Mouse (Mus musculus) cerebellum, adult 18-20 months (tissue): Measurements from ENCODE around the gene Gm28551.
"Not testable (repeated sequence)": the region's sequence is repeated elsewhere in the genome, so short reads cannot be mapped to it uniquely, and the experiment has no call there.

Source experiments
- DNase-seq, 2 experiments: peaks; one replicate each; pipeline ENCODE4 v3.0.0; 2021

Gm28551 gene

DNA sequence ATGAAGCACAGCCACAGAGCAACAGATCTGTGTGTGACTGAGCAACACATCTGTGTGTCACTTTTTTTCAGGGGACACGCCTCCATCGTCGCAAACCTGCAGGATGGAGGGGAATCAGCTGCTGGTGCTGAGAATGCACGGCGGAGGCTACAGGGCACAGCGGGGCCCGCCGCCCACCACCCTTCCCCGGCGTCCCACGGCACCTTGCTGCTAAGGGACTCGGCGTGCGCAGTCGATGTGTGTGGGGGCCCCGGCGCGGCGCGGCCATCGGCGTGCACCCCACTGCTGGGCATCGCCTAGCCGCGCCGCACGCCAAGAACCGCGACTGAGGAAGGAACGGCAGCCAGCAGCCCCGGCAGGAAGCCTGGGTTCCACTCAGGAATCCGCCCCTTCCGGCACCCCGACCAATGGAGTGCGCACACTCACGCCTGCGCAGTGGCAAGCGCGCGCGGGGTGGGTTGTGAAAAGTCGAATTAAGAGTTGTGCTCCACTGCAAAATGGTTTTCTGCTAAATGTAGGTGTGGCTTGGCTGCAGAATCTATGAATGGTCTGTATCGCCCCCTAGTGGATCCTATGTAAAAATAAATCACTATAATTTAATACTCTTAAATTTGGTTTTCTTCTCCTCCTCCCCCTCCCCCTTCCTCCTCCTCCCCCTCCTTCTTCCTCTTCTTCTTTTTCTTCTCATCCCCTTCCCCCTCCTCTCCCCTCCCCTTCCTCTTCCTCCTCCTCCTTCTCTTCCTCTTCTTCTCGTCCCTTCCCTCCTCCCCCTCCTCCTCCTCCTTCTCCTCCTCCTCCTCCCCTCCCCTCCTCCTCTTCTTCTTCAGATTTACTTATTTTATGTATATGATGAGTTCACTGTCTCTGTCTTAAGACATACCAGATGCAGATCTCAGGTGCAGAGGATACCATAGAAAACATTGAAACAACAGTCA lies at the start of gene Gm28551, which contains the start of the genes Asdurf and Asnsd1:
TSS of gene Gm28551 (minus strand) at position 341 of the 935 bp plus-strand sequence.
TSS of gene Asdurf (minus strand) at position 293 of the 935 bp plus-strand sequence.
TSS of gene Asnsd1 (minus strand) at position 426 of the 935 bp plus-strand sequence.
- peak; percentile 94 to 96 for DNase-seq

DNA sequence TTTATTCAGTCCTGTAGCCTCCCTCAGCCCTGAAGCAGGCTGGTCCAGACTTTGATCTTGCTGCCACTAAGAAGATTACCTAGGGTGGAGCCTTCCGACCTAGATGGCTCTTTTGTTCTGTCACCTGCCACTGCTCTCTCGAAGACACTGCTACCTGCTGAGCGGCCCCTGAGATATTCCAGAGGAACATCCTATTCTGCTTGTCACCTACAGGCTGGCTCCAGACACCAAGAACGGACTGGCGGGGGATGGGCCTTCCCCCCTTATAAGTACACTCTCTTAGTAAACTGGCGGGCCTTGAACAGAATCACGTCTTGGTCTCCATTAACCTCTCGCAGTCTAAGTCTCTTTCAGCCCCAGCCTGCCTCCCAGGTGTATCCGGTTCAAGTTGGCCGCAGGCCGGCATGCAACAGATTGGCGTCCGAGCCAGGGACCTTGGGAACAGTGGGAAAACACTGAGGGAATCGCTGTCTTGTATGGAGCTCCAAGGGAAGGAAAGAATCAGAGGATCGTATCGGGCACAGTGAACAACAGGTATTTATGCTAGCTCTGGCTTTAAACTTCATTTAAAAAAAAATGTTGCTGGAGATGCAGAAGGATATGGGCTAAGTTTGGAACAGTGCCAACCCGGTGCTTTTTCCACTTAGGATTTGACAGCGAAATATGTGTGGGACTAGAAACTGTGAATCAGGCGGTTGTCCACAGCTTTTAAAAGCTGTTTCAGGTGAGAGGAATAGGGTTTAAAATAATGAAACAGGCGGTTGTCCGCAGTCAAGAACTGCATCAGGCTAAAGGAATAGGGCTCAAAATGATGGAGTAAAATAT lies 41.7 kb upstream of the Gm28551 start:
- DNase-seq: peak; percentile 3 to 9

DNA sequence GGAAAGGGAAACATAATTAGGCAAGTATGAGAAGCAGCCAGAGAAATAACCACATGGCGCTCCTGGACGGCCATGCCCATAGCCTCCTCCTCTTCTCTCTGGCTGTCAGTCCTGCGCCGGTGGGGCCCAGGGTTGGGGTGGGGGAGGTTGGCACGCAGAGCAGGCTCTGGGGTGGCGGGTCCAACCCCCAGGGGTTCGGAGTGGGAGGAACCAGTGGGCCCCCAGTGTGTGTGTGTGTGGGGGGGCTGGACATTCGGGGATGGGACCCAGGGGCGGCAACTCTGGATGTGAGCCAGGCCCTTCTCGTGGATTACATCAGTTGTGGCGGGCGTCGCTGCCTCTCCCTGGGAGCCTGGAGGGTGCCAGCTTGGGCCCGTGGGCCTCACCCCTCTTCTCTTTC lies 36.3 kb upstream of the Gm28551 start:
- DNase-seq: no peak

DNA sequence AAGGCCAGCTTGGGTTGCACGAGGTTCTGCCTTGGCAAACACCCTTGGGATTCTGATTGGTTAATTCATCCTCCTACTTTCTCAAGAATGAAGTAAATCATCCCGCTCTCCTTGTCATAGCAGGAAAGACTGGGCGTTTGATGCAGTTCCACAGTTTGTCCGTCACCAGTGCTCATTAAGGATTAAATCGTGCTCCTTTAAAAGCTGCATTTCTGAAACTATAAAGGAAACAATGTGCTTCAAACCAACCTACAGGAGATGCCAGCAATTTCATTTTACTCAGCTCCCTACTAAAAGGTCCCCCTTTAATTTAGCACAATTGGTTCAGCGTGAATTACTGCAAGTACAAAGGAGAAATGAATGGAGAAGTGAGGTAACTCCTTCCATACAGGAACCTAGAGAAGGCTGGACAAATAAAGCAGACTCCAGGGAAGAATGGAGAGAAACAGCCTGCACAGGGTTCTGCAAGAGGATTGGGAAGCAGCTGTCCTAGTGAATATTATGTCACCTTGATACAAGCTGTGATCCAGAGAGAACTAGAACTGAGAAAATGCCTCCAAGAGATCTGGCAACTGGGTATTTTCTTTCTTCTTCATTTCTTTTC lies 31.7 kb upstream of the Gm28551 start:
- no peak for DNase-seq

DNA sequence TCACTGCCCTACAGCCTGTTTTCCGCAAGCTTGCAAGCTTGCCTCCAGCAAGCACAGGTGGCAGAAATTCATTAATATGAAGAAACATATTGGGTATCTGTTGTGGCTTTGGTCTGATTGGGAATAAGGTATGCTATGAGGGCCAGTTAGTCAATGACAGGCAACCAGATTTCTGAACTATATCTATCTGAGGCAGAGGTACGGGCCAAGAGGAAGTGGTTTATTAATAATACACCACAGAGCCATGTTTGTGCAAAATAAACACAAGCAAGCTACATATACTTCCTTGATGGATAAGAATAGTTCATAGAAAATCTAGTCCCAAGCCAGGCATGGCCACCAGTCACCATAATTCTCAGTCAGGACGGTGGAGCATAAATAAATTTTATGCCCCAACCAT lies 25.3 kb upstream of the Gm28551 start:
- DNase-seq: no peak

DNA sequence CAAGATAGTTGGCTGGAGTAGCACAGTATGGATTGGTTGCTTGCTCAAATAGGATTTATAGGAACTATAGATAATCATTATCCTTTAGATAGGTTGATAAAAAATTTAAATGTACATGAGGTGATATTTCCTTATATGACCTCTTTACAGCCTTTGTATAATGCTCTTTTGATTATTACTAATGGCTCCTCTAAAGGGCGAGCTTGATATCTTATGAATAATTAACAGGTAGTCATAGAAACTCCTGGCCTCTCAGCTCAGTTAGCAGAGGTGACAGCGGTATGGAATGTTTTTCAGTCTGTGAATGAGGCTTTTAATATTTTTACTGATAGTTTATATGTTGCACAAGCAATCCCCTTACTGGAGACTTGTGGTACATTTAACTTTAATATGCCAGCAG lies 23.5 kb upstream of the Gm28551 start:
- DNase-seq: not testable (repeated sequence)

DNA sequence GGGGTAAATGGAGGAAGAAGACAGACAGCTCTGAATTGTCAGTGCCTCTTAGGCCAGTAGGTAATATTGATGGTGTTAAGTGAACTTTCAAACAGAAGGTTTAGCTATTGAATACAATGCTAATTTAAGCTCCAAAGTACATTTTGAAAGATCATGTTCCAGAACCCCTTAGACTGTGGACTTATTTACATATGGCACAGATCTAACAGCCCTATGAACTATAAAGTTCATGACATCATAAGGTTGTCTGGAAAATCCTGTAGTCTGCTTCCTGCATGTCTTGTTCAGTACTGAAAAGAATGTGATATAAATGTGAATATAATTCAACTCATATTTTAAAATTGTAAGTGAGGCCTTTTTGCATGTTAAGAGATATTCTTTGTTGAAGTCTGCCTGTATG lies 6.5 kb upstream of the Gm28551 start:
- DNase-seq: no peak

DNA sequence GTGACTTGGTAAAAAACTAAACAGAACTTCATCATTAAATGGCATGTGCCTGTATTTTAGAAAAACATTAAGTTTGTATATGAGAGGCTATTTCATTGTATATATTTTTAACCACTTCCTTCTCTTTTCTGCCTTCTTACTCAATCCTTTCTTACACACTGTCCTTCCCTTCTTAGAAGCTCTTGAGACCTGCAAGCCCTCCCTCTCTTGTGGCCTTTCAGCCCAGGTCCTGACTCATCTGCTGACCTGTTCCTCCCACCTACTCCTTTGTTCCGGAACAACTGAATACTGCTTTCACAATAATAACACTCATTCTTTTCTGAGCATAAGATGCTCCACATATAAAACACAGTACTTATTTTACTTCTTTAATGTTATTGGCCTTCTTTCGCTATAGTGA lies 11.4 kb downstream of the Gm28551 start:
- DNase-seq: no peak

DNA sequence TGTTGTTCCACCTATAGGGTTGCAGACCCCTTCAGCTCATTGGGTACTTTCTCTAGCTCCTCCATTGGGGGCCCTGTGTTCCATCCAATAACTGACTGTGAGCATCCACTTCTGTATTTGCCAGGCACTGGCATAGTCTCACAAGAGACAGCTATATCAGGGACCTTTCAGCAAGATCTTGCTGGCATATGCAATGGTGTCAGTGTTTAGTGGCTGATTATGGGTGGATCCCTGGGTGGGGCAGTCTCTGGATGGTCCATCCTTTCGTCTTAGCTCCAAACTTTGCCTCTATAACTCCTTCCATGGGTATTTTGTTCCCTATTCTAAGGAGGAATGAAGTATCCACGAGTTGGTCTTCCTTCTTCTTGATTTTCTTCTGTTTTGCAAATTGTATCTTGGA lies 15.1 kb downstream of the Gm28551 start:
- DNase-seq: not testable (repeated sequence)

DNA sequence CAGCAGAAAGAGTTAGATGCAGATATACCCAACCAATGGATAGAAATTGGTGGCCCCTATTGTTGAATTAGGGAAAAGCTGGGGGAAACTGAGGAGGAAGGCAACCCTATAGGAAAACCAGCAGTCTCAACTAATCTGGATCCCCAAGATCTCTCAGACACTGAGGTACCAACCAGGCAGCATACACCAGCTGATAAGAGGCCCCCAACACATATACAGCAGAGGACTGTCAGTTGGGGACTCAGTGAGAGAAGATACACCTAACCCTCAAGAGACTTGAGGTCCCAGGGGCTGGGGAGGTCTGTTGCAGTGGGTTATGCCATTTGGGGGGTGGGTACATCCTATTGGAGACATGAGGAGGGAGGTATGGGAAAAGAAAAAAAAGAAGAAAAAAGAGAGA lies 17.0 kb downstream of the Gm28551 start:
- DNase-seq: no peak

DNA sequence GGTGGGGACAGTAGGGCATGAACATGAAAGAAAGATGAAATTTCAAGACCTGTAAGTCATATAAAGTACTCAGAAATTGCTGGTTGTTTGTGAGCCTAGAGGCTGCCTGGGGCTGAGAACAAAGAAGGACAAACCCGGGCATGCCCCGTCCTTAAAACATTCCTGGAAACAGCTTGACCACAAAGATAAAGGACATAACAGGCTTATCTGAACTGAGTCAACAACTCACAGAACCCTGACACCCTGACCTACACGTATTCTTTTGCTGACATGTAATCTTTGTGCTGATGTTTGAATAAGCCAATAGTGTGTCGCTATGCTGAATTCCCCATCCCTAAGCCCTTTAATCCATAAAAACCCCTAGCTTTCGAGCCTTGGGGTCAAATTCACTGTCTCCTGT lies 18.9 kb downstream of the Gm28551 start:
- DNase-seq: not testable (repeated sequence)

DNA sequence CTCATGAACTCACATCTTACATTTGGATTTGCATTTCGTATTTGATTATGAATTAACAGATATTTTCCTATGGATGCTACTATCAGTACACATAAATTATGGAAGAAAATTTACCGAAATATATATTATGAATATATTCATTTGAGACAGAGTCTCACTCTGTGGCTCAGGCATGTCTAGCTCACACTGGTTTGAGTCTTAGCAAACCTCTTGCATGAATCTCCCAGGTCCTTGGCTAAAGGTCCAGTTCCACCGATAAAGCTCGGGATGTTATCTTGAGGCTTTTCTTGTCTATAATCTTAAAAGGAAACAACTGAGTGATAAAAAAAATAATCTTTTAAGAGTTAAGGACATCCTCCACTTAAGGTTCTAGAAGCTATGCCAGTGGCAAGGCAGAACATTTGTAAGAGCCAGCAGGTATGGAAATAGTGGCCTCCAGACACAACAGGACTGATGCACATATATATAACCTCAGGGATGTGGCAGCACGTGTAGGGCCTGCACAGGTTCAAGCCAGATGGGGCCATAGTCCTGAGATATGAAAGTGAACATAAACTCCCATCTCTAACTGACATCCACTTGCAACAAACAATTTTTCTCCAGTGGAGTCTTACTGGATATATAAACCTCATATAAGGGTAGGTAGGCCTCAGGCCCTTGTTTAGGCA lies 27.5 kb downstream of the Gm28551 start:
- no peak for DNase-seq

DNA sequence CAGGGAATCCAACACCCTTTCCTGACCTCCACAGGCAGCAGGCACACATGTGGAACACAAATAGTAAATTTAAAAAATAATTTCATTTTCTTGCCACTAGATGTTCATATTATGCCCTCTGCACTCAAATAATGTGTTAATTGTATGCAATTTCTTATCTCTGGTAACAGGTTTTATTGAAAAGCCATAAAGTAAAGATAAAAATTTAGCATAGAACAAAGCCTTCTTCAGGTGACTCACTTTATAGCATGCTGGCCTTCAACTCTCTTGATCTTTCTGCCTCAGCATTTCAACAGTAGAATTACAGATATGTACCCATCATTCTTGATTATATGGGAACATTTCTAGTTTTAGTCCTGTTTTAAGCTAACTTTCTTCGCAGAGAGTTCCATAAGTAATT lies 28.2 kb downstream of the Gm28551 start:
- DNase-seq: no peak

DNA sequence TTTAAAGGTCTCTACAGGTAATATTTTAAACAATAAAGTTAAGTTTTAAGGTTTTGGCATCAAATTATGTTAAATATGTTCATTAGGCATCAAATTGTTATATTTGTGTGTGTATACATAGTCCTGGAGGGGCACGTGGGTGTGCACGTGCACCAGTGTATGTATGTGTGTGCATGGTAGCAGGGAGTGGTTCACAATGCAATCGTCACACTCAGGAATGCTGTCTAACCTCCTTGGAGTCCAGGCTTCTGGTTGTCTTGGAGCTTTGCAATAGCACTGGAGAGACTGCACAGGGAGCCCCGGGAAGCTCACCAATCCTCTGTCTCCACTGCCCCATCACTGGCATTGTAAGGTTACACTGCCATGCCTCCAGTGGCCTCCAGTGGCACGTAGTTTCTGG lies 29.2 kb downstream of the Gm28551 start:
- DNase-seq: no peak

DNA sequence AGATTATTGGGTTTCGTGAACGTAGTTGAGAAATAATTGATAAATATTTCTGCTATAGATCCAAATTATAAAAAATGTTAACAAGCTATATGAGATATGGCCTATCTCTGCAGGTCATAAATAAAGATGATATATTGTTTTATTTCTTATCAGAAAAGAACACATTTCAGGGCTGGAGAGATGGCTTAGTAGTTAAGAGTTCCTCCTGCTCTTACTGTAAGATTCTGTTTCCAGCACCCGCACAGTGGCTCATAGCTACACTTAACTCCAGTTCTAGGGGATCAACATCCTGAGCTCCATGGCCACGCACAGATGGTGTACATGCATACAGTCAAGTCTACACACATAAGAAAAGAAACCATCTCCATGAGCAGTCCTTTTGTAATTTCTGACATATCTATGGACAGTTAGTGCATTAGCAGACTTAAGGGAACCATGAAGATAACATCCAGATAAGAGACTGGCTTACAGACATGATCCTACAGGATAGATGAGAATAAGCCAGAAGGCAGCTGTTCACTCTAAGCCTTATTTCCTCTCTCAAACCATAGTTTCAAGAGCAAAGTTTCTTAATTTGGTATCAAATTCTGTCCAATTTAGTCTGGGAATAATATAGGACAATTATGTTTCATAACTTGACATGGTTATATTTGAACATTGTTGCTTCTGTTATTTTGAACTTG lies 30.7 kb downstream of the Gm28551 start:
- no peak for DNase-seq

DNA sequence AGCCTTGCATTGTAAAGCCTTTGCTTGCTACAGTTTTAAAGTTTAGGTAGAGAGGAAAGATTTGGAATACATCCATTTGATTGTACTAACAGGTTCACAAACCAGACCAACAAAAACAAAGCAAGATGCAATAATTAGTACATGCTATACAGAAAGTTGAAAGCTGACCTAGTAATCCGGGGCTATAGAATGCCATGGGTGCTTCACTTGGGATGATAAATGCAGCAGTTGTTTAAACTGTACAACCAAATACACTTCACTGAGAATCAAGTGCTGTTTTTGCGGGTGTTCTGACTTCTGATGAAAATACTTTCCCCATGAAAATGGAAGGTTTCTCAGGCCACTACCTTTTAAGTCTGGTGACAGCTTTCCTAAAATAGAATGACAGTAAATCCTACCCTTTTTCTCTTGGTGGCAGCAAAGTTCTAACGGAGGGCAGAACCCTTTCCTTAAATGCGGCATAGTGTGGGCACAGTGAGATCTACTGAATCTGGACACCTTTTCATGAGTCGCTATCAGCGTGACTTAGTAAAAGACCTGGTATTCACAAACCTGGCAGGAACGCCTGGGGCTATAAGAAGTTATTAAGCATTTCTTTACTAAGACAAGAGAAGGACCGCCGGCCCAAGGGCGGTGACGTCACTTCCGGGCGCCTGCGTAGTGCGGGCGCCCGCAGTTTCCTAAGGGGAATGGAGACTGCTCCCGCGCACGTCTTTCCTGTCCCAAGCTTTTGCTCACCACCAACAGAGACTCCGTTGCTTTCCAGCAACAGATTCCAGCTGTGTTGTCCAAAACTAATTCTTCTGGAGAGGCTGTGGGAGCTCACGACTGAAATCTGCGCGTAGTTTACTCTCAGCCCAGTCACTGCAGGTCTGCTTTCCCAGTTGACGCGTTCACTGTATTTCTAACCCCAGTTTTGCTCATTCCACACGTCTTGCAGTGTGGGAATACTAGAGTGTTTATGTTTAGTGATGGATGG lies 39.2 kb downstream of the Gm28551 start, which contains the start of gene Osgepl1:
TSS of gene Osgepl1 (plus strand) at position 636 of the 979 bp plus-strand sequence.
- peak; percentile 83 to 90 for DNase-seq

DNA sequence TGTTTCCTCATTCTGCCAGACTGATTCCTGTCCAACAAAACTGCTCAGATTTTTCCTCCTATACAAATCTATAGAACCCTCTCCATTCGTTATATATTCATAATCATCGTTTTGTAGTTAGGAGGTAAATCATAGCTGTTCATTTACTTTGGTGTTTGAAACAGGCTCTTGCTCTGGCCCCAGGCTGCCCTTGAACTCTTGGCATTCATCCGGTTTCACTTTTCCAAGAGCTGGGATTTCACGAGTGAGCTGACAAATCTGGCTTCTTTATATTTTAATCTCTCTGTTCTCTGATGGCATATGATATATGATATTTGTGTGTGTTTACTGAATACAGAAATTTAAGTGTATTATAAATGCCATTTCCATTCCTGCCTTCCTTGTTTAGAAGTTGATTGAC lies 52.0 kb downstream of the Gm28551 start:
- DNase-seq: no peak

DNA sequence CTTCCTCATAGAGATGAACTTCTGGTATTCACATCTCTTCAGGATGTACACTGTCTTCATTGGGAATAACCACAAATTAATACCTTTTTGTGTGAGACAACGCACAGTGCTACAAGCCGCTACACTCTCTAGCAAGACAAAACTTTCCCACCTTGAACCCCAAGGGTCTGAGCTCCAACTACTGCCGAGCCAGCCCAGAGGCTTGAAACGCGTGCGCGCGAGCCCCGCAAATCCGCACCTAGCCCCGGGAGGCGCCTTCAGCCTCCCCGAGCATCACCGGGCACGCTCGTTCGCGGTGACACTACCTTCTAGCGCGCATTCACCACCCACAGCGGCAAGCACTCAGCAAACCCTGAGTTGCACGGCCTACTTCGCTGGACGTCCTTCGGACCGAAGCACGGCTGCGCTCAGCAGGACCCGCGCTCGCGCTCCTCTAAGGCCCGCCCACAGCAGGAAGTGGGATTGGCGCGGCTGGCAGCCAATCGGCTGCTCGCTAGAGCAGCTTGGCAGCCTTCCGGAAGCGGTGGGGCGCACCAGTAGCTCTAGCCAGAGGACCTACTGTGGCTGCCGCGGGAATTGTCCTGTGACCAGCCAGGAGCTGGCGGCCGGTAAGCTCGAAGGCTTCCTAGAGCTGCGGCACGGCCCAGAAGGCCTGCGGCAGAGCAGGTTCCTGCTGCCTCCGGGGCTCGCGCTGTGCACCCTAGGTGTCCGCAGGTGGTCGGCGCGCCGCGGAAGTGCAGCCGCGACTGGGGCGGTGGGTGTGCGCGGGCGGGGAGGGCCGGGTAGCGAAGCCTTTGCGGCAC lies 55.7 kb downstream of the Gm28551 start, which contains the start of the genes Pms1, Ormdl1 and Gm28778:
TSS of gene Pms1 (minus strand) at position 438 of the 803 bp plus-strand sequence.
TSS of gene Ormdl1 (plus strand) at position 515 of the 803 bp plus-strand sequence.
TSS of gene Gm28778 (plus strand) at position 531 of the 803 bp plus-strand sequence.
- peak; percentile 93 to 99 for DNase-seq

DNA sequence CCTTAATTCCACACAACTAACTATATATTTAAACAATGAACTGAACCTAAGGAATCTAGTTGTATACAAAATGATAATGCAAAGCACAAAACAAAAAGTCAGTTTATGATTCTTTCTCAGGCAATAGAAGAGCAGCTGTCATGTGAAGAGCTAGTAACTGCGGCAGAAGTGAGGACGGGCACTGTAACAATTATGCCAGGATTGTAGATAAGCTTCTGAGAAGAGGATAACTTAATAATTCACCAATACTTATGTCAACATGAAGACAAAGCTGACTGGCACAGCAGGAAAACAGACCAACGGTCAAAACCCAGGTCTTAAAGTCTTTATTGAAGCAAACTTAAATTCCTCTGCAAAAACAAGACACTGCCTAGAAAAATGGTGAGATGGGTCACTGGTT lies 61.3 kb downstream of the Gm28551 start:
- DNase-seq: no peak
